Mouse (Mus musculus) MN1 (cell line): ENCODE results near the gene Gm33543.

Experiments
- DNase-seq: peaks from one replicate; pipeline ENCODE4 v3.0.0-alpha.2; 2016; ENCODE audit warnings: low spot score

Gene Gm33543

GRCm38 (mm10) chr10:95777701-95778320 lies 64.9 kb downstream of the Gm33543 start:
- no peak for DNase-seq

GRCm38 (mm10) chr10:95777071-95777470 lies 65.7 kb downstream of the Gm33543 start:
- no peak for DNase-seq

- DNase-seq = no peak
These were observed 67.9 kb downstream of the Gm33543 start for GRCm38 (mm10) chr10:95774856-95775255.

GRCm38 (mm10) chr10:95774001-95774628 lies 68.6 kb downstream of the Gm33543 start:
- DNase-seq = no peak
